Mouse (Mus musculus) right cerebral cortex, adult 18-20 months (tissue): ENCODE results near the gene Satb1.

Experiments used
- DNase-seq: peaks from one replicate; pipeline ENCODE4 v3.0.0; 2022; ENCODE audit warnings: mixed read lengths

Gene Satb1

DNA sequence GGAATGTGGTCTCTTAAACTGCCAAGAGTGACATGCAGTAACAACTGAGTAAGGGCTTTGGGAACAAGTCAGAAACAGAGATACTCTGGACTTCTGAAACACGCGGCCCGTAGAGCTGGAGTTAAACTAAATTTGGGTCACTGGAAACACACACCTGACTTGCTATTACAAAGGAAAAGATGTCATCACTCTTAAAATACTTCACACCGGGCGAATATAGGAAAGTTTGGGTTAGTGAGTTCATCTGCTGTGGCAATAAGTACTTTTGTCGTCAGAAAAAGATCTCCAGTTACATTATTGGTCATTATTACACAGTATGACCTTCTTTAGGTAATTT is 19.3 kb downstream of the Satb1 start:
- DNase-seq = no peak

DNA sequence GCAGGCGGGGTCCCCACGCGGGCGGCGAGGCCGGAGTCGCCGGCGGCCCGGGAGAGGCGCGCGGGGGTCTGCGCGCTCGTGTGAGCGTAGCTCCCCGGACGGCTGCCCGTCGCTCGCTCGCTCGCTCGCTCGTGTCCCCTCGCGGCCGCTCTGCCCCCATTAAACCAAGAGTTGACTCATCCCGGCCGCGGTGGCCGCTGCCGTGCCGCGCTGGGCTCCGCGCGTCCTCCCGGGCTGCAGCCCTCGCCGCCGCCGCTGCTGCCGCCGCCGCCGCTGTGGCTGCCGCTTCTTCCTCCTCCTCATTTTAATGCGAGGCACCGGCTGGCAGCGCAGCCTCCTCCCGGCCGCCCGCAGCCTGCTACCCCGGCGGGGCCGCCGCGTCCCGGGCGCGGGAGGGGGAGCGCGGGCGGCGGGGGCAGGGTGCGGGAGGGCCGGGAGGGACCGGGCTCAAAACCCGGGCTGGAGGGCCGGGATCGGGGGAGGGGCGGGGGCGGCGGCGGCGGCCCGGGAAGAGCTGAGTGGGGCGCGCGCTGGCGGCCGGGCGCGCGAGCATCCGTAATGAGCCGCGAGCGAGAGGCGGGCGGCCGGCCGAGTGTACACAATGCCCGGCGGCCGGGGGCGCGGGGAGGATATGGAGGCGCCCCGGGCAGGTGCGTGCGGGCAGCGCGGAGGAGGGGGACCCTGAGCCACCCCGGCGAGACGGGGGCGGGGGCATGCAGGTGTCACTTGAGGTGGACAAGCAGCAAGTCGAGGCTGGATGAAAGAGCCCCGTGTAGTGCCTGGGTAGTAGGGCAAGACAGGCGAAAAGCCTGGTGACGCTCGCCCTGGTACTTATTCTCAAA is 19.9 kb downstream of the Satb1 start:
- DNase-seq = no peak

DNA sequence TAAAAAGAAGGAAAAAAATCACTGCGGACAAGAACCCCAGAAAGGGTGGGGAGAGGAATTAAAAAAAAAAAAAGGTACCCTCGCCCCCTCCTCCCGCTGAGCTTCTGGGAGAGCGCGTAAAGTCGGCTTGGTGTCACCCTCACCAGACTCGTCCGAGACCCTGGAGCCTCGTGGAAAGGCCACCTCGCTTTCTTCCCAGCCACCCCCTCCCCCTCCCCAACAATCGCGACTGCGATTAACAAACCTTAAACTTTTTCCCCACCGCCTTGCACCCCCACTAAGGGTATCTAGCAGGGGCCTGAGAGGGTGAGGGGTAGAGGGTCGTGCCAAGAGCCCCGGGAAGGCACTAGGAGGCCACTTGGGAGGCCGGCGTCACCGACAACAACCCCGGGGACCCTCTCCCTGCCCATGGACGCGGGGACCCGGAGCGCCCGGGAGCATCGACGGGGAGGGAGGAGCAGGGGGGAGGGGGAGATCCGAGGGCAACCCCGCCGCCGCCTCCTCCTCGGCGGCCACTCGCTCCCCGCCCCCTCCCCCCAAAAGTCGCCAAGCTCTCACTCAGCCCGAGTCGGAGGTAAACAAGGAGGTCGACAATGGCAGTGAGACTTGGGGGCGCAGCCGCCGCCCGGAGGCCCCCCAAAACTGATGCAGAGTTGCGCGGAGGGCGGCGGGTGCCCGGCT is 20.7 kb downstream of the Satb1 start:
- no peak for DNase-seq

DNA sequence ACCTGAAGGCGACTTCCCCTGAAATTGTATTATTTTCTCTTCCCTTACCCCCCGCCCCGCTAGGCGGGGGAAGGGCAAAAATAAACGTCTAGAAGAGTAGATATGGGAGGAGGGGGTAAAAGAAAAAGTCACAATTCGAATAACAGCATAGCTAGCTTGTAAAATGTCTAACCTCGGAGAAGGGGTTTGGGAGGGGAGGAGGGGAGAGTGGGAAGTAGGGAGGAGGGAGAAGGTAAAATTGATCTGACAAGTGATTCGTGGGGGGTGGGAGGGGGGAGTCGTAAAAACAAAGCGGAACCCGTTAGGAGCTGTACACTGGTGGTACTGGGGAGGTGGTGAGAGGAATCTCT is 21.2 kb downstream of the Satb1 start:
- no peak for DNase-seq

DNA sequence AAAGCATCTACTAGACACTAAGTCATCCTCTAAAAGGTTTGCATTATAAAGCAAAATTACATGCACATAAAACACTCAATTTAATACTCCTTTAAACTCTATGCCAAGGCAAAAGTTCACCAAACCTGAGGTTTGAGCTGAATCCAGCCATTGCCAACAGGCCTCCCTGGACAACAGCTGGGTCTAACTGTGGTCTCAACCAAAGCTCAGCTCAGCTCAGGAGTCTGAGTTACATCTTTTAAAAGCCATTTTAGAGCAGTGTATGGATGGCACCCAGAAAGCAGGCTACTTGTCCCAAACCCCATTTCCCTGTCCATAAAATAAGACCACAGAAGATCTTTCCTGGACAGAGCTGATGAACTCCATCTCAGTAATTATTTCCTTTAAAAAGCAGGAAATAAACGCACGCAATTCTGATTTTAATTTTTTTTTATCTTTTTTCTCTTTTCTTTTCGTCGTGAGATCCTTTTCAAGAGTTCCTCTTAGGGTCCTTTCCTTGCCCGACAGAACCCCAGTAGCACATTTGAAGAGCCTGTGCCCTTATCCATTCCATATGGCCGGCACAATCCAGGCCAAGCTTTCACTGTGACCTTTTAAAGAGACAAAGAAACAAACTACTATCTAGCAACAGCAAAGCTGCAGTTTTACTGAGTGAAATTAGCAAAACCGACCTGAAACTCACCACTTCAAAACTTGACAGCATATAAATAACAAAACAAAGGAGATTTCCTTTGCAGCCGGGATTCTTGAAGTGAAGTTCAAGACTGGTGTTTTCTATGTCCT is 21.8 kb downstream of the Satb1 start:
- no peak for DNase-seq

DNA sequence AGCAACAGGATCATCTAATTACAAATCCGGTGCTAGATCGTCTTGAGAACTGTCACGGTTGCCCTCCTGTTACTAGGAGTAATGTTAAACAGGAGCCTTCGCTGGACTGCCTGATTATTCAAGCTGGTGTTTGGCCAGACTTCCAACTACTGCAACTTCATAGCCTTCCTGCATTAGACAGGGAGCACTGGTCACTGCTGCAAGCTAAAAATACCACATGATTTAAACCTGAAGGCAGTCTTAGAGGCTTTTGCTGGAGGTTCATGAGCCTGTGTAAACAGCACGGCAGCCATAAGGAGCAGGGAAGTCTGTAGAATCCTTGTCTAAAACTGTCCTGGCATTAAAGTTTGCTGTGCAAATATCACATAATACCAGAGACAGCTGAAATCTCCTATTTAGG is 25.7 kb downstream of the Satb1 start:
- no peak for DNase-seq

DNA sequence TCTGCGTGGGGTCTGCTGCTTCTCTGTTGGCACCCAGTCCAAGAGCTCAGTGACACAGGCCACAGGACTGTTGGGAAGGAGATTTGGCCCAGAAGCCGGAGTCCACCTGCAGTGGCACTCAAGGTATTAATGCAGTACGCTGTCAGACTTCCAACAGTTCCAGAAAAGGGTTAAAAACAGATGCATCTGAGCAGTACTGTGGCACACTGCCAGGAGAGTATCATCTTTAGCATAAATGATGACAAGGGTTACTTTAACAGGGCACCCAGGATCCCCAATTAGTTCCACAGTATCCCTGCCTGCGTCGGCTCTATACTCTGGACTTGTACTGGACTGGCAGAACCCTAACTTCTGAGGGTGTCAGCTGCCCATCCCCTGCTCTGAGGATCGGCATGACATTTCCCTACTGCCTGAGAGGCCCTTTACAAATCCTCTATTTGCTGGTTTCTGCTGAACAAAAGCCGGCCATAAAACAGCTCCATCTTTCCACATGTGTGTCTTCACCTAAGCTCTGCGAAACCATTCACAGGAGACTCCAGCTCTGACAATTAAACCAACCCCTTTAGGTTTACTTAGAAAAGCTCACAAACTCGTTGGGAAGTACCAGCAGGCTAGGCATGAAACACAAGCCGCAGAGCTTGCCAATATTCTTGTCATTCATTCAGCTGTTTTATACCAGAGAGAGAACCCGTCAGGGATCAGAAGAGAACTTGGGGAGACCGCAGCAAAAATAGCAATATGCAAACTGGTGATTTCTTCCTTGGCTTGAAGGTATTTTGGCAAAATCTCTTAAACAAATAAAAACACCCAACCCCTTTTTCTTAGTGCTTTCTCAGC is 26.7 kb downstream of the Satb1 start:
- DNase-seq = no peak

DNA sequence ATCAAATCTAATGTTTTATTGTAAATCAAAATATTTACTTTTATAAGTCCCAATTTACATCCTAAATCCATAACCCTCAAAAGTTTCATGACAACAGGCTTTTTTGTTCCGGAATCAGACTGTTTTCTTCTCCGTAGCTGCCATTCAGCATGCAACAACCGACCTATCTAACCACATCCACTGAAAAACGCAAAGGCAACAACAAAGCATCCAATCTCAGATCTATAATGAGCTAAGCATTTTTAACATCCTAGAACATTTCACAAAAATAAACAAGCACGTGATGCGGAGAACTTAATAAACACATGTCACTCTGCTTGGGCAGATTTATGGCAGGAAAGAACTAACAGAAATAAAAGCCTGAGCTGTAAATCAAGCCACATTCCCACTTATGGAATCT is 32.9 kb downstream of the Satb1 start:
- no peak for DNase-seq

DNA sequence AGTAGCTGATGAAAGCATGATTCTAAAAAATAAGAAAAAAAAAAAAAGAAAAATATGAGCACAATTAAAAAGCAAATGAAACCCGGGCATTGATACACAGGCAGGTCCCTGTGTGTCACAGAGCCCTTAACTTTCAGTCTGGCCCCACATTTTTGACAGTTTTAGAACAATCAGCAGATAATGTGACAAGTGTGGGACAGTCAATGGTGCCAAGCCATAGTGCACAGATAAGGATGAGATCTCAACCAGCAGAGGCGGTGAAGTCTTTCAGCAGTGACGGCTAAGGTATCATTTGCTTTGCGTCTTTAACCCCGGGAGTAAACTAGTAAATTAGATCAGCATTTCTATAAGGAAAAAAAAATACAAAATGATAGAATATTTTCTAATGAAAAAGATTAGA is 36.6 kb downstream of the Satb1 start:
- no peak for DNase-seq

DNA sequence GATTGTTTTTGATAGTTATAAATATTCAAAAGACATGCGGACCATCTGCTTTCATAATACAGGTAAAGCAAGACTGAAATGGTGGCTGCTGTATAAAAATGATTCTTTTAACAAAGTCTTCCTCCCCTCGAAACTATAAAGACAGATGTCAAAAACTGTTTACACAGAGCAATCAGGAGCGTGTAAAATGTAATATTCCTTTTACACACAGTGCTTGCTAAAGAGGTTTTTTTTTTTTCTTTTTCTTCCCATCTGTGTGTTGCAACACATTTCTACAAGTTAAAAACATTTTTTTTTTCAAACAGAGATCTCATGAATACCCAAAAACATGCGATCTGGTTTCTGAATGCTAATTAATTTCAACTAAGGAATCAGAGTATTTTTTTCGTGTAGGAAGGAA is 41.9 kb downstream of the Satb1 start:
- no peak for DNase-seq

DNA sequence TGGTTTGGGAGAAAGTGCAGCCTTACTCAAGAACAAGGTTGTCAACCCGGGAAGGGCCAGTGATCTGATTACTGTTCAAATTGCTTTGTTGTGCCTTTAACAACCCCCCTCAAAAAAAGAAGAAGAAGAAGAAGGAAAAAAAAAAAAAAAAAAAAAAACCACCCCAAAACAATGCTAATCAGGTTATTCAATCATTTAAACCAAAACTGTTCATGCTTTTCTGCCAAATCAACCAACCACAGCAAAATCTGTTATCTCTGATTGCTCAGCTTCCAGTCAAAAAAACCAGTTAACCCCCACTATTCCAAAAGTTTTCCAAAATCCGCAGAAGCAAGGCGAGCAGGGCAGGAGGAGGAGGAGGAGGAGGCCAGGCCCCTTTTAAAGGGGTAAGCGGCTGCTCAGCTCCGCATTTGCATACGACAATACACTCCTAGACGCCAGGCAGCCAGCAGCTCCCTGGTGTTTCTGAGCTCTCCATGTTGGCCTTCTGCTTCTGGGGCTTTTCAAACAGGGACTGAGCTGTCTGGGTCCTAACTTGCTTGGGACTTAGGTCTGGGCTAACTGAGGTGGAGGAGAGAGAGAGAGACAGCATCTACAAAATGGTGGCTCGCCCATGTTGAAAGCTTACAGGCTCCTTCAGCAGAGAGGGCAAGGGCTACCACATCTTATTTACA is 42.6 kb downstream of the Satb1 start:
- DNase-seq = no peak

DNA sequence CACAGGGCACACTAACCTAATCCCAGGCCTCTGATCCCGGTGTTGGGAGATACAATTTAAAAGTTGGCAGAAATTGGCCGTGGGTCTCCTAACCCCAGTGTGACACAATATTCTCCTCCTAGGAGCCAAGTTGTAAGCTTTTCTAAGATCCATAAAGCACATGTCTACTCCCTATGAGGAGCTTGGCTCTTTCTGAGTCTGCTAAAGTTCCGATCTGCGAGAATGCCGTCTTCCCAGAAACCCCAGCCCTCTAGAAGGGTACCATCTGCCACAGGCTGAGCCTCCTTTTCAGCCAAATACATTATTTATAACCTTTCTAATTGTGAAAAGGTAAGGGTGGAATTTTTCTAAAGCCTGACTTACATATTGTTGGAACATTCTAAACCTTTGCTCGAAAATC is 43.3 kb downstream of the Satb1 start:
- no peak for DNase-seq

DNA sequence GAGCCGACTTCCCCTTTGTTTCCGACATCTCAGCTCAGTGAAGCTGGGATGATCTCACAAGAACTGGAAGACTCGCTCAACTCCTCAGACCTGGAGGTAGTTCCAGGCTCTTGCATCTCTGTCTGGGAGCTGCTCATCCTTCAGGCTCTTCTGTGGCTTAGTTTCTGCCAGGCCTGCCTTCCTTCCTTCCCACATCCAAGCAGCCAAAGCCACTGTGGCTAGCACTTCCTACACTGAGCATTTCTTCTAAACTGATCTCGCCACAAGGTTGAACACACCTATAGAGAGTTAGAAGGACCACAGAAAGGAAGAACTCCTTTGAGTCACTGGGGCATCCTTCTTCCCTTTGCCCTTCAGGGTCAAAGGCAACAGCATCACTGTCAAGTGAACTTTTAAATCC is 44.0 kb downstream of the Satb1 start:
- no peak for DNase-seq

DNA sequence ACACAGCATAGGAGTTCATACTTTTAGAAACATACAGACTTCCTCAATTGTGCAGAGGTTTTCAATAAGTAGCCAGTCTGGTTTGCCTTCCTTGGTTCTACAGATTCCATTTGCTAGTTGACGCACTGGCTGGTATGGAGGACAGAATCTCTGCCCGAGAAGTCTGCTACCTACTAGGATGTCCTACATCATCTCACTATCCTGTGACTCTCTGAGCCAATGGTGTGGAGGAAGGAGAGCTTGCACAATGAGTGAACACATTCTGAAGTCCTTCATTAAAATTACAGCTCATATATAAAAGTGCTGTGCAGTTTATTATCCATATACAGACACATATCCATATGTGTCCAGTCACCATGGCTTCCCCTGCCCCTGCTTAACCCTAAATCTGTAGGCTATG is 45.1 kb downstream of the Satb1 start:
- DNase-seq = no peak

DNA sequence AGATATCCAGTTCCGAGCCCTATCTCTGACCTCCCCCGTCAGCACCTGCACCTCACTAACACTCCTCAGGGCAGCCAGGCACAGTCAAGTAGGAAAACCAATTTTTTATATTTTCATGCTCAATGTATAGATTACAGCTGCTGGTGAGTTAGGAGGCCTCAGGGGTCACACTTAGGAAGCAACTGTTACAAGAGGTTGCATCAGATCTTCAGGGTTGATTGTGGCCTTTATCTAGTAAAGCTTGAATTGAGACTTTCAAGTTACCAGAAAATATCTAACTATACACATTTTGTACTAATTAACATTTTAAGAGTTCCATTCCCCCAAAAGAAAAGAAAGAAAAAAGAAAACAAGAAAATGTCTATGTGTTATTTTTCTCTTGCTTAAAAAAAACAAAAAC is 47.0 kb downstream of the Satb1 start:
- DNase-seq = no peak

DNA sequence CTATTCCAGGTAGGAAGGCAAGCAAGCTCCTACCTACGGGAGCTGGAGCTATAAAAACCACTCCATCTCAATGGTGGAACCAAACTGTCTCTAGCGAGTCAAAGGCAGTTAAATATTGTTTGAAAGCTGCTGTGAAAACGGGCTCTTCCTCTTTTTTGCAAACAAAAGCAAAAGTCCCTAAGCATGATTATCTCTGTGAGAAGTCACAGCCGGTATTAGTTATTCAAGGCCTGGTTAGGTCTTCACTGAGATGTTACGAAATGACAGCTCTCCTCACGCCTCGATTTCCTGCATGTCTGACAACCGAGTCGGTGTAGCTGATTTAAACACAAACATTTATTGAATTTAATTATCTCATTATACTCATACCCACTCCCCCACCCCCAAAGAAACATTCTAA is 48.2 kb downstream of the Satb1 start:
- DNase-seq = no peak

DNA sequence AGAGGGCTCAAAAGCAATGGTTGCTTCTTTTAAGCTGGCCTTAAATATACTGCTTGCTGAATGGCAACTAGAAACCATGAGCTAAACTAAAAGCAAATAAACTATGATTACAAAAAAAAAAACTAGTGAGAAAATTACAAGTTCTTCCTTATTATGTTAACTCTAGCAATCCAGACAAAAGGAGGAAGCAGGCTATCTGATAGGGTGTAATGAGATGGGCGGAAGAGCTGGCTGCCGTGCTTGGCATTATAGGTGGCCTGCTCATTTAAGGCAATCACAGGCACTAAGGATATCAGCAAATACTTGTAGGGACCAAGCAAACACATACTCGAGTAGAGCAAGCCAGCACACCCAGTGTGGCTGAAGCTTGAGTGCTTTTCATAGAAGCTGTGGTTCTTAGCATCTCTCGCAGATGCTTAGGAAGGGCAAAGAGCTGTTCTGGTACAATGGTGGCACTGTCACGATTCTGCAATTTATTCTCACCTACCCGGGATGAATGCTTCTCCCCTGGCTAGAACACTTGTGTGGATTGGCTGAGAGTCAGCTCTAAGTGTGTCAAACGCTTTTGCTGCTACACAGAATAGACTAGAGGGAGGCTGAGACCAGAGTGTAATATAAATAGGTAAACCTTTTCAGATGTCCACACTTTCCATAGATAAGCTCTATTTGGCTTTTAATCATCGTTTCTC is 49.4 kb downstream of the Satb1 start:
- no peak for DNase-seq

DNA sequence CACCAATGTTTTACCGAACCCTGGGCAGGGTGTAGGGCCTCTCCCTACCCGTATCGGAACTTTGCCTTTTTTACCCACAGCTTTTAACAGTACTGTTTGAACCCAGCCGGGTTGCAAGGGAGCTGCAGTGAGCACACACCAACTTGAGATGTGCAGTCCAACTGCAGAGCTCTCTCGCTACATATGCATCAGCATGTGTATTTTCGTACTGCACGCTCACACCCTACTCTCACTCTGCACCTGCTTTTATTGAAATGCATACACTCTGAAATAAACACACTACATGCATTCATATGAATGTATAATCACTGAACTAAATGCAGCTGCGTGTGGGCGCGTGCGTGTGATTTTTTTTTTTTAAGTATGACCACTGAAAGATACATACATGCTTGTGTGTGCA is 53.1 kb downstream of the Satb1 start:
- DNase-seq = no peak

DNA sequence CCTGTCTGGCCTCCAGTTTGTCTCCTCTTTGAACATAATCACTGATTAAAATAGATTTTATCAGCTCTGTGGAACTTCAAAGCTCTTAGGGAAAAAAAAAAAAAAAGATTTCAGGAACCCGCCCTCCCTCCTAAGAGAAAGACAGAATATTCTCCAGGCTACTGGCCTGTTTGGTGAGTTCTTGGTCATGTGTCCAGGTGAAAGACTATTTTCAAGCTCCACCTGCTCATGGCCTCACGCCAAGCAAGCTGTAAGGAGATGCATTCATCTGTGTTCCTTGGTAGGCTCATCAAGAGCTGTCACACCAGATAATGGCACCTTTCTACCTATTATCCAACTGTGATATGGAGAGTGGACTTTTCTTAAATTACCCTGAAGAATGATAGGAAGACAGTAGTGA is 54.1 kb downstream of the Satb1 start:
- no peak for DNase-seq

DNA sequence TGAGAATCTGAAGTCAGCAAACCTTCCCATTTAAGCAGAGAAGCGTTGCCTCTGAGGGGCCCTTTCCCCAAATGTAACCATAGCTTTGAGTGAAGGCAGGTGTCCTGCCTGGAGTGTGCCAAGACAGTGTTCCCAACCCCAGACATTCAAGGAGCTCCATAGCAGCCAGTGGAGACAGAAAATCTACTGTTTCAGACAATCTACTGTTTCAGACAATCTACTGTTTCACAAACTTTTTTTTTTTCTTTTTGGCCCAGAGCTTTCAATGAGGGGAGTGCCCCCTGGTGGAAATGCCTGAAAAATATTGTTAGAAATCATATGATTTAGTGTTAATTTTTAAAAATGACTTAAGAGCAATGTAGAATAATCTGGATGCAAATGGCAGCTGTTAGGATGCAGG is 55.3 kb downstream of the Satb1 start:
- no peak for DNase-seq

DNA sequence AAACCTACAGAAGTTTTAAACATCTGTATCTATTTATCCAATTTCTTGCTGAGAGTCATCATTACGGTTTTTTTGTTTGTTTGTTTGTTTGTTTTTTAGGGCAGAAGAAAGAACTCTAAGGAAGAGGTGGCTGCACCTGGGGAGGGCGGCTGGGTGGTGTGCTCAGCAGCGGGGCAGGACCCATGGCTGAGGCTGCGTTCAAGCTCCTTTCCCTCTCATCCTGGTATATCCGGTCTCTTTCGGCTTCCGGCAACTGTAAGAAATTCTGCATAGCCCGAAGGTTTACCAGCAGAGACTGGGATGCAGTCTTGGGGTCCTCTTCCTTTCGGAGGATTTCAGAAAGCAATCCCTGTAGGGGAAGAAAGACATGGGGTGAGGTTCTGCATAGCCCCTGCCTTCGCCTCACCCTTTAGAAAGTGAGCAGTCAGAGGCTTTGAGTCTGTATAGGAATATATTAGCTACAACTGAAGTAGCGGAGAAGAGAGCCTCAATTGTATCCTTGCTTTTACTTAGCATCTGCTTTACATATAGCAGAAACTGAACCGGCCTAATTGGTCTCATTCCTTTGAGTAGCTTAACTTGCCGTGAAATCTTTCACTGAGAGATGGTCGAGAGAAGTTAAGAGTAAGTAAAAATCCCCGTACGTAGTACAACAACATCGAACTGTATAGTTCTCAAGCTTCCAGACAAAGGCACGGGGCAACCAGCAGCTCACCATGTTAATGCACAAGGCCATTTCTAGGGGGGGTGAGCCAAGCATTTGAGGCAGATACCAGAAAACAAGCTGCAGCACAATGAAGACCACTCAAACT is 57.8 kb downstream of the Satb1 start:
- no peak for DNase-seq
